Mouse (Mus musculus) thymus, adult 2 months (tissue): ENCODE measurements around the gene Mad1l1.

Experiments used
- CTCF ChIP-seq: fragments of 200-500 bp; IDR thresholded peaks from 2 replicates; pipeline ENCODE4 v1.5.1; 2012; ENCODE audit warnings: mild to moderate bottlenecking, control low read depth, low read length, moderate library complexity, borderline replicate concordance; ENCODE audit not compliant: control insufficient read depth, poor library complexity, insufficient read depth; ENCODE audit errors: extremely low read depth
- POLR2A ChIP-seq: fragments of 200-500 bp; IDR thresholded peaks from 2 replicates; pipeline ENCODE4 v1.6.1; 2012; ENCODE audit warnings: mild to moderate bottlenecking, low read length, control low read depth, moderate library complexity; ENCODE audit not compliant: control insufficient read depth, poor library complexity, insufficient read depth; ENCODE audit errors: extremely low read depth

DNA sequence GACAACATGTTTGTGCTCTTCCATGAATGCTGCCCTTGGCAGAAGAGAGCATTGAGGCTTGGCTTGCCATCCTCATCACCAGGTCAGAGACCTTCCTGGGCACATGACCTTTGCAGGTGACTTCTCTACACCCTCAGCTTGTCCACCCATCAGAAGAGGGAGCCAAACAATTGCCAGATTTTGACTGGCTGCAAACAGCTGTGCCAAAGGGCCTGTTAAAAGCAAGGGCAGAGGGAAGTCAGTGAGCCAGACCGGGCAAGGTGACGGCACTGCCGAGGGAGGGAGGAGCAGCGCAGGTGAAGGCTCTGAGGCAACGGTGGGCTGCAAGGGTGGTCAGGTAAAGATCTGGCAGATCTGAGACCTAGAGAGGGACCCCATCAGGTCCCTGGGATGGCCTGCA, 141.3 kb downstream of the Mad1l1 start:
- TF ChIP-seq CTCF (no peak), POLR2A (no peak)
